Mouse (Mus musculus) hindbrain, embryonic 16.5 days (tissue): Measurements from ENCODE around the gene Ide. TPM values are rescaled to one million over a fixed set of nuclear protein-coding genes. Genes with fewer than 3 reads are reported as not detected.

Experiments used
- ATAC-seq: fragments of 200-750 bp; cut with Nextera tagmentation; 2 replicates; pipeline ENCODE4 v1.8.0; 2017; ENCODE audit warnings: moderate TSS enrichment, moderate library complexity
- H3K27ac ChIP-seq: fragments of 300-500 bp; sonication (generic); 2 replicates; pipeline ENCODE4 v1.5.1; 2014; ENCODE audit warnings: low read depth, mild to moderate bottlenecking, control low read depth, low read length, moderate library complexity
- H3K27me3 ChIP-seq: fragments of 300-500 bp; sonication (generic); replicated peaks from 2 replicates; pipeline ENCODE4 v1.6.1; 2014; ENCODE audit warnings: low read length; ENCODE audit not compliant: control insufficient read depth, insufficient read depth
- H3K36me3 ChIP-seq: fragments of 300-500 bp; sonication (generic); 2 replicates; pipeline ENCODE4 v1.6.1; 2014; ENCODE audit warnings: mild to moderate bottlenecking, low read length, moderate library complexity, mixed read lengths; ENCODE audit not compliant: control insufficient read depth, insufficient read depth
- H3K4me1 ChIP-seq: fragments of 300-500 bp; sonication (generic); 2 replicates; pipeline ENCODE4 v1.6.1; 2014; ENCODE audit warnings: low read depth, low read length; ENCODE audit not compliant: control insufficient read depth, insufficient read depth
- H3K4me2 ChIP-seq: fragments of 300-500 bp; sonication (generic); 2 replicates; pipeline ENCODE4 v1.6.1; 2014; ENCODE audit warnings: mild to moderate bottlenecking, low read length, control low read depth, moderate library complexity
- H3K4me3 ChIP-seq: fragments of 300-500 bp; sonication (generic); 2 replicates; pipeline ENCODE4 v1.5.1; 2014; ENCODE audit warnings: mild to moderate bottlenecking, low read length, control low read depth, moderate library complexity
- H3K9ac ChIP-seq: fragments of 300-500 bp; sonication (generic); 2 replicates; pipeline ENCODE4 v1.6.1; 2014; ENCODE audit warnings: low read depth, mild to moderate bottlenecking, control low read depth, low read length, moderate library complexity
- H3K9me3 ChIP-seq: fragments of 300-500 bp; sonication (generic); 2 replicates; pipeline ENCODE4 v1.6.1; 2014; ENCODE audit warnings: mild to moderate bottlenecking, low read length, moderate library complexity; ENCODE audit not compliant: control insufficient read depth
- WGBS: fragments of 180-500 bp; shearing (Covaris S2); extraction: QIAGEN DNeasy Blood & Tissue Kit; methylation state at CpG from one replicate; pipeline ENCODE4 v1.1.7; 2014; 5-methylcytosine and 5-hydroxymethylcytosine counted together
- polyA plus RNA-seq: library from polyadenylated mRNA; unstranded; fragments of >200 nt; fragmentation: Nextera tagmentation; extraction: Ambion mirVana; gene quantifications from 2 replicates; pipeline ENCODE4 v1.2.1, GENCODE M21; 2015

The Ide gene
- polyA plus RNA-seq, 1 experiment from 2014 or later: 51.5 TPM

DNA sequence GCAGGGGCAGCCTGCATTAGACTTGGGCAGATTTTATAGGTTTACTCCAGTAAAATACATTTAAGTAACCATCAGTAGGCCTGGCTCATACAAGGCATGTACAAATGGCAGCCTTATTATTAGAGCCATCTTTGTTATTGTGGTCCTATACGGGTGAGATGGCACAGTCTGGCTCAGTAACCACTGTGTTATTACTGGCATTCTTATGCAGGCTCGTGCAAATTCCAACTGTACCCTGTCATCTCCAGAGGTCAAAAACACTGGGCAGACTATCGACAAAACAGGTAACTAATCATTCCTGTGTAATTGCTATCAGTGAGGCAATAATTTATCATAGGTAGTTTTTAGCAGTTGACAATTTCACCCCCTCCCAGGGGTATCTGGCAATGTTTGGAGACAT, 8.6 kb upstream of the Ide start:
- H3K4me1 ChIP-seq: no peaks in the 10 kb centered on the region
- H3K27me3 ChIP-seq: no peaks in the 10 kb centered on the region
- H3K27ac ChIP-seq: no peak overlapping the region
- no peak for ATAC-seq
- H3K4me3 ChIP-seq: no peak overlapping the region
- H3K36me3 ChIP-seq: no peaks in the 10 kb centered on the region; the same call in 1 of the 2 replicates
- 74% methylated on average over 3 of the region's 3 CpGs for WGBS
- no peaks in the 10 kb centered on the region for H3K9me3 ChIP-seq
- no peak overlapping the region for H3K9ac ChIP-seq
- no peak overlapping the region for H3K4me2 ChIP-seq

DNA sequence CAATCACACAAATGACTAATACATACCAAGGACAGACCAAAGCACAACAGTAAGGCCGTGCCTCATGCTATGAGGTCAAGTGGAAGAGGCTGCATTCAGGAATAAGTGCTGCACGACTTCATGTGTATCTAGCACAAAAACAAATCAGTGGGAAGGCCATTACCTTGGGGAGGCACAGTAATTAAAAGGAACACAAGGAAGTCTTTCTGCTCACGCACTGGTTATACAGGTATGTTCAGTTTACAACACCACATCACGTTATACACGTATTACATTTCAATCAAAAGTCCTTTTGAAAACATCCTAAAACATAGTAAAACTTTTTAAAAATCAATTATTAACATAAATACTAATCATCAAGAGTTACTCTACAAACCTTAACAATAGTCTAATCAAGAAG, 6.2 kb upstream of the Ide start:
- Histone ChIP-seq H3K9ac (no peak overlapping the region), H3K4me3 (no peak overlapping the region), H3K36me3 (no peaks in the 10 kb centered on the region), H3K4me2 (no peak overlapping the region), H3K27ac (no peak overlapping the region), H3K9me3 (no peaks in the 10 kb centered on the region), H3K27me3 (no peaks in the 10 kb centered on the region), H3K4me1 (no peaks in the 10 kb centered on the region)
- 92% methylated on average over 5 of the region's 5 CpGs for WGBS
- no peak for ATAC-seq

DNA sequence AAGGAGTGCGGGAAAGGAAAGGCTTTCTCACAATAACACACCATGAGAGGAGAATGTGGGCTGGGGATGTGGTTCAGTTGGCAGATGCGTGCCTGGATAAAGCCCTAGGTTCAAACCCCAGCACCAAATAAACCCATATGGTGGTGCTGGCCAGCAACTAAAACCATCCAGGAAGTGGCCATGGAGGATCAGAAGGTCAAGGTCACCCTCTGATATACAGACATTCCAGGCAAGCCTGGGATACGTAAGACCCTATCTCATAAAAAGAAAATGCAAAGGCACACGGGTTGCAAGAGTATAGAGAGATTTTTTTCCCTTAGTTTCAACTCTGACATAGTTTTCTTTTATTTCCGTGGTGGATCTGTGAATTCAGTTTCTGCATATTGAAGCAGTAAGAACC, 3.3 kb upstream of the Ide start:
- WGBS: 91% methylated on average over 5 of the region's 5 CpGs
- Histone ChIP-seq H3K9me3 (no peaks in the 10 kb centered on the region), H3K27ac (no peak overlapping the region), H3K36me3 (no peaks in the 10 kb centered on the region), H3K4me2 (no peak overlapping the region), H3K9ac (no peak overlapping the region), H3K4me3 (no peak overlapping the region), H3K4me1 (no peaks in the 10 kb centered on the region), H3K27me3 (no peaks in the 10 kb centered on the region)
- no peak for ATAC-seq

DNA sequence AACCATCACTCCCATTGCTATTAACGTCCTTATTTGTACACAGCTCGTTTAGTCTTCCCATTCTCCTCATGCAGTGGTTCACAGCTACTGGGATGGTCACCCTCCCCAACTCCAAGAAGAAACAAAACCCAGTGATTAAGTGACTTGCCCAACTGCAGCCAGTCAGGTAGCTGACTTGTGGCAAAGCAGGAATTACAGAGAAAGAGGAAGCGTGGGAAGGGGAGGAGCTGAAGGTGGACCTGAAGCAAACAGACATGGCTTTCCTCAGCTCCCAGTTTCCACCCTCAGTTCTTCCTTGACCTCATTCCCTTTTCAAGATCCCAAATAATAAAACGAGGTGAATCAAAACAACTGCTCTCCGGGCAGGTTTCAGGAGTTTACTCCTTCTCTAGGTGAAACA, 2.8 kb upstream of the Ide start:
- Histone ChIP-seq H3K27me3 (no peaks in the 10 kb centered on the region), H3K4me2 (no peak overlapping the region), H3K36me3 (no peaks in the 10 kb centered on the region), H3K9me3 (no peaks in the 10 kb centered on the region), H3K4me1 (no peaks in the 10 kb centered on the region), H3K9ac (no peak overlapping the region), H3K27ac (no peak overlapping the region), H3K4me3 (no peak overlapping the region)
- 84% methylated on average over 5 of the region's 5 CpGs for WGBS
- no peak for ATAC-seq

DNA sequence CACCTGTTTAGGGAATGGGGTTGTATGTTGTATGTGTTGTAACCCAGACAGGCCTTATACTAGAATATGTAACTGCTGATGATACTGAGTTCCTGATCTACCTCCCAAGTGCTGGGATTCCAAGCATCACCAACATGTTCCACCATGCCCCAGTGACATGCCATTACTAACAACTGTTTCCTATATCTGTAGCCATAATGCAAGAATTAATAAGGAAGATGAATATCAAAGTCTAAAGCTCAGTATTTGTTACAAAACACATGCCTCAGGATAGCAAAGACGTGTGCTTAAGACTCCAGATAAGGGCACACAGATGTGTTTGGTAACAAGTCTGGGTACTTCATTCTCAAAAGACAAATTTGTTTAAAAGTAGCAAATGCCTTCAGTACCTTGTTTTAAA, 2.3 kb downstream of the Ide start:
- WGBS: 97% methylated on average over 1 of the region's 1 CpGs
- H3K4me3 ChIP-seq: no peak overlapping the region
- no peak overlapping the region for H3K9ac ChIP-seq
- no peaks in the 10 kb centered on the region for H3K36me3 ChIP-seq
- H3K27ac ChIP-seq: no peak overlapping the region
- H3K4me1 ChIP-seq: no peaks in the 10 kb centered on the region
- no peaks in the 10 kb centered on the region for H3K27me3 ChIP-seq
- no peak overlapping the region for H3K4me2 ChIP-seq
- no peak for ATAC-seq
- H3K9me3 ChIP-seq: no peaks in the 10 kb centered on the region

DNA sequence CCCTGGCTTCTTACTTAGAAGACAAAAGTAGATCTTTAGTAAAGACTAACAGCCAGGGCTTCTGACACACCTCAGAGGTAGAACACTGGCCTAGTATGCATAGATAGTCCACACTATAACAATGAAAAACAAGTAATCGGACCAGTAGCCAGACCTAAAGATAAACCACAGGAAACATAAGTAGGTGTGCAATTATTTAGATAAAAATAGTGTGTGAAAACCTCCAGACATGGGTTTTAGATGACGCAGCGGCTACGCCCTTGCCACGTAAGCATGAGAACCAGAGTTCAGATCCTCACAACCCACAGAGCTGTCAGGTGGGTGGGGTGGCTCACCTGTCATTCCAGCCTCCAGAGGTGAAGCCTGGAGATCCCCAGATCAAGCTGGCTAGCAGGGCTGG, 4.3 kb downstream of the Ide start:
- 96% methylated on average over 5 of the region's 5 CpGs for WGBS

DNA sequence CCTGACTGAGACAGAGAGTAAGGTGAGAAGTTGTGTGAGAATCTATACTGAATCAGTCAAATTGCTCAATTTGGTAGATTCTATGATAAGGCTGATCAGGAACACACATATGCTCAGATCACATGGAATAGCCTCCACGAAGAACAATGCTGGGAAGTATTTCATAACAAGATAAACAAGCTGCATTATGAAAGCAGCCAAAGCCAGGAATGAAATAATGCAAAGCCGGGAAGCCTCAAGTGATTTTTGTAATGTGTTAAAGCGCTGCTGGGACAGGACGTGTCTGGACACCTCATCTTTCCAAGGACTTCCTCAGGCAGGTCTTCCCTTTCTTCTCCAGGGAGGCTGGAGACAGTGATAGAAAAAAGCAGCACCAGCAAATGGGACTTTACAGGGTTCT, 4.9 kb downstream of the Ide start:
- Histone ChIP-seq H3K9me3 (no peaks in the 10 kb centered on the region), H3K27me3 (no peaks in the 10 kb centered on the region), H3K36me3 (peaks cover 6% of the 10 kb centered on the region; the same call in 1 of the 2 replicates), H3K27ac (no peak overlapping the region), H3K4me2 (no peak overlapping the region), H3K4me1 (no peaks in the 10 kb centered on the region), H3K4me3 (no peak overlapping the region), H3K9ac (no peak overlapping the region)
- 96% methylated on average over 4 of the region's 4 CpGs for WGBS
- no peak for ATAC-seq

More for the DNA sequence above, 4.3 kb downstream of the Ide start:
- no peaks in the 10 kb centered on the region for H3K27me3 ChIP-seq
- no peak overlapping the region for H3K4me3 ChIP-seq
- no peaks in the 10 kb centered on the region for H3K4me1 ChIP-seq
- no peaks in the 10 kb centered on the region; the same call in 1 of the 2 replicates for H3K36me3 ChIP-seq
- no peak overlapping the region for H3K9ac ChIP-seq
- no peak overlapping the region for H3K4me2 ChIP-seq
- no peak overlapping the region for H3K27ac ChIP-seq
- H3K9me3 ChIP-seq: no peaks in the 10 kb centered on the region
- ATAC-seq: no peak

DNA sequence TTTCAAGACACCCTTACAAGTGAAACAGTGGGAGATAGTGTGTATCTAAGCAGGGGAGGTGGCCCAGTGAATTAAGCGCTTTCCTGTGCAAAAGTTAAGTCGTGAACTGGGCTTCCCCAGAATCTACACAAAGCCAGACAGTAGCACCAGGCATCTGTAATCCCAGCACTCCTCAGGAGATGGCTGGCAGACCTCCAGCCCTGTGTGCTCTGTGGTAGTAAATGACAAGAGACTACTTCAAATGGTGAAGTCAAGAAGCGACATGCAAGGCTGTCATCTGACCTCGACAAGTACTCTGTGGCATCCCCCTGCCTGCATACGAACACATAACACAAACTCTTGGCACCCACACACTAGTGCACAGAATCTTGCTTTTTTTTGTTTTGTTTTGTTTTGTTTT, 10.4 kb downstream of the Ide start:
- Histone ChIP-seq H3K36me3 (peaks cover 6% of the 10 kb centered on the region; the same call in 1 of the 2 replicates), H3K4me1 (no peaks in the 10 kb centered on the region), H3K27me3 (no peaks in the 10 kb centered on the region), H3K27ac (no peak overlapping the region), H3K4me2 (no peak overlapping the region), H3K4me3 (no peak overlapping the region), H3K9me3 (no peaks in the 10 kb centered on the region), H3K9ac (no peak overlapping the region)
- no peak for ATAC-seq
- 63% methylated on average over 5 of the region's 5 CpGs for WGBS

DNA sequence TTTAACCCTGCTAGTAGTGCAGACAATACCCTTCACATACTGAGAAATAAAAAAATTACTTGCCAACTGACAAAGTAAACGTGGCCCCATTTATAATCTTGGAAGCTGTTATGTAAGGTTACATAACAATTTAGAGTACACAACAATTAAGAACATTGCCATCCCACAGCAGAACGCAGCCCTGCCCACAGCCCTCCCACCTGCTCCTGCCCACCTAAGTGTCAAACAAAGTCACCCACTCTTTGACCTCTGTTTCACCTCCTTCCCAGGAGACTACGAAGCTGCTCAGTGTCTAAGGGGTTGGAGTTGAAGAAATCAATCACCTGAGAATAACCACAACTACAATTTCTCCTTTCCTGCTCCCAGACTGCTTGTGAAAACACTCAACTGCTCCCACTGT, 14.1 kb downstream of the Ide start:
- Histone ChIP-seq H3K4me1 (no peaks in the 10 kb centered on the region), H3K36me3 (peaks cover 6% of the 10 kb centered on the region; the same call in 1 of the 2 replicates), H3K27me3 (no peaks in the 10 kb centered on the region), H3K9me3 (no peaks in the 10 kb centered on the region), H3K9ac (no peak overlapping the region), H3K4me3 (no peak overlapping the region), H3K27ac (no peak overlapping the region), H3K4me2 (no peak overlapping the region)
- ATAC-seq: no peak
- WGBS: 68% methylated on average over 3 of the region's 3 CpGs
